Mouse (Mus musculus) G1E (cell line): Measurements from ENCODE around the gene Tmem8. TPM values are rescaled to one million over a fixed set of nuclear protein-coding genes. Genes with fewer than 3 reads are reported as not detected.
"Not testable (repeated sequence)": the region's sequence is repeated elsewhere in the genome, so short reads cannot be mapped to it uniquely, and the experiment has no call there.

Experiments
- ATAC-seq: 2 replicates; pipeline ENCODE4 v1.8.0; 2016; ENCODE audit warnings: mild to moderate bottlenecking; ENCODE audit not compliant: insufficient number of reproducible peaks, poor library complexity, low FRiP score, severe bottlenecking; ENCODE audit errors: extremely low read depth
- DNase-seq: peaks from one replicate; pipeline ENCODE4 v3.0.0; 2012; ENCODE audit warnings: low spot score
- H3K27me3 ChIP-seq: 2 replicates; pipeline ENCODE4 v1.6.1; 2012; ENCODE audit warnings: mild to moderate bottlenecking, low read length, inconsistent platforms; ENCODE audit not compliant: insufficient read depth
- H3K36me3 ChIP-seq: replicated peaks from 2 replicates; pipeline ENCODE3; 2012; ENCODE audit warnings: mild to moderate bottlenecking, inconsistent platforms
- H3K4me1 ChIP-seq: 2 replicates; pipeline ENCODE4 v1.6.1; 2012; ENCODE audit warnings: low read depth, low read length, inconsistent platforms, mixed read lengths; ENCODE audit not compliant: insufficient read depth
- H3K4me3 ChIP-seq: 2 replicates; pipeline ENCODE4 v1.5.1; 2012; ENCODE audit warnings: low read depth, mild to moderate bottlenecking, inconsistent platforms, low read length, moderate library complexity, mixed read lengths
- H3K9me3 ChIP-seq: replicated peaks from 2 replicates; pipeline ENCODE4 v1.6.1; 2012; ENCODE audit warnings: inconsistent platforms
- CTCF ChIP-seq: IDR thresholded peaks from 2 replicates; pipeline ENCODE4 v1.5.1; 2012; ENCODE audit warnings: low read depth, low read length, inconsistent platforms, mixed read lengths
- GATA1 ChIP-seq: IDR thresholded peaks from 2 replicates; pipeline ENCODE4 v1.6.1; 2012; ENCODE audit warnings: borderline replicate concordance, low read length, inconsistent platforms, mixed read lengths
- GATA2 ChIP-seq: IDR thresholded peaks from 2 replicates; pipeline ENCODE4 v1.6.1; 2012; ENCODE audit warnings: low read depth, low read length, inconsistent platforms, borderline replicate concordance
- POLR2AphosphoS5 ChIP-seq: IDR thresholded peaks from 2 replicates; pipeline ENCODE4 v1.6.1; 2012; ENCODE audit warnings: low read depth, low read length, inconsistent platforms; ENCODE audit not compliant: insufficient replicate concordance
- TAL1 ChIP-seq: conservative IDR thresholded peaks from 2 replicates; pipeline ENCODE4 v1.6.1; 2012; ENCODE audit warnings: low read depth, low read length, inconsistent platforms, mixed read lengths
- polyA plus RNA-seq: library from polyadenylated mRNA; stranded (reverse); fragments of >175 nt; gene quantifications from 2 replicates; pipeline ENCODE4 v1.2.3, GENCODE M21; 2012
- total RNA-seq, 2 experiments: library from RNA; stranded (forward) in 1 of 2; stranded (reverse) in 1 of 2; fragments of 200-1000 nt in 1 of 2; fragments of >200 nt in 1 of 2; fragmentation: Nextera tagmentation in 1 of 2; gene quantifications; 2 replicates each; pipeline ENCODE4 v1.2.3; 2014 to 2017

The Tmem8 gene
- total and polyA plus RNA-seq, 3 experiments: 3.0 to 6.4 (median 3.5) TPM

- TF ChIP-seq GATA1 (no peak), CTCF (no peak), GATA2 (no peak), POLR2AphosphoS5 (no peak), TAL1 (no peak)
- DNase-seq (peak; percentile 48), ATAC-seq (no peak)
- peaks cover 34% of the 10 kb centered on the region for H3K4me1 ChIP-seq
- no peaks in the 10 kb centered on the region for H3K9me3 ChIP-seq
- peaks cover 34% of the 10 kb centered on the region for H3K36me3 ChIP-seq
- peak overlapping the region; percentile 82 for H3K4me3 ChIP-seq
- no peaks in the 10 kb centered on the region for H3K27me3 ChIP-seq
Observed at GRCm38 (mm10) chr17:26094531-26095110, 18.5 kb upstream of the Tmem8 start.

GRCm38 (mm10) chr17:26095121-26095740 is 17.9 kb upstream of the Tmem8 start, which contains the start of gene Nme4:
Nme4 (minus strand) TSS chr17:26095602.
- no peaks in the 10 kb centered on the region; the same call in 1 of the 2 replicates for H3K27me3 ChIP-seq
- DNase-seq (peak; percentile 83), ATAC-seq (peak; percentile 62)
- no peaks in the 10 kb centered on the region for H3K9me3 ChIP-seq
- TF ChIP-seq GATA2: no peak
- no peak for TF ChIP-seq GATA1
- no peak for TF ChIP-seq CTCF
- no peak for TF ChIP-seq TAL1
- TF ChIP-seq POLR2AphosphoS5: no peak
- H3K4me3 ChIP-seq: peak within 1 kb of the TSS; percentile 82
- H3K36me3 ChIP-seq: peaks cover 32% of the 10 kb centered on the region
- peaks cover 29% of the 10 kb centered on the region for H3K4me1 ChIP-seq

- Histone ChIP-seq H3K4me1 (peaks cover 25% of the 10 kb centered on the region), H3K27me3 (no peaks in the 10 kb centered on the region; the same call in 1 of the 2 replicates), H3K4me3 (no peak overlapping the region), H3K36me3 (peaks cover 8% of the 10 kb centered on the region), H3K9me3 (no peaks in the 10 kb centered on the region)
- DNase-seq: no peak
- no peak for TF ChIP-seq GATA1
- no peak for TF ChIP-seq POLR2AphosphoS5
- no peak for ATAC-seq
Observed at GRCm38 (mm10) chr17:26098461-26098860, 14.6 kb upstream of the Tmem8 start.

GRCm38 (mm10) chr17:26099316-26099715 is 13.8 kb upstream of the Tmem8 start:
- not testable (repeated sequence) for H3K27me3 ChIP-seq, H3K4me3 ChIP-seq, H3K36me3 ChIP-seq, ATAC-seq, DNase-seq, H3K9me3 ChIP-seq
- H3K4me1 ChIP-seq: peaks cover 17% of the 10 kb centered on the region

- Histone ChIP-seq H3K4me3 (no peak overlapping the region), H3K9me3 (no peaks in the 10 kb centered on the region), H3K36me3 (no peaks in the 10 kb centered on the region), H3K27me3 (peaks cover 2% of the 10 kb centered on the region), H3K4me1 (peaks cover 10% of the 10 kb centered on the region)
- no peak for ATAC-seq
- no peak for DNase-seq
- no peak for TF ChIP-seq POLR2AphosphoS5
- TF ChIP-seq GATA1: no peak
- no peak for TF ChIP-seq CTCF
- no peak for TF ChIP-seq GATA2
- no peak for TF ChIP-seq TAL1
Observed at GRCm38 (mm10) chr17:26100166-26100565, 12.9 kb upstream of the Tmem8 start.

GRCm38 (mm10) chr17:26101478-26101877 is 11.6 kb upstream of the Tmem8 start:
- Histone ChIP-seq H3K9me3 (no peaks in the 10 kb centered on the region), H3K4me1 (peaks cover 10% of the 10 kb centered on the region), H3K4me3 (no peak overlapping the region; the same call in 1 of the 2 replicates), H3K36me3 (no peaks in the 10 kb centered on the region), H3K27me3 (peaks cover 11% of the 10 kb centered on the region)
- ATAC-seq: no peak
- no peak for DNase-seq
- no peak for TF ChIP-seq GATA1
- no peak for TF ChIP-seq TAL1
- no peak for TF ChIP-seq GATA2

GRCm38 (mm10) chr17:26105619-26106018 is 7.5 kb upstream of the Tmem8 start:
- H3K4me1 ChIP-seq: peaks cover 9% of the 10 kb centered on the region
- no peaks in the 10 kb centered on the region for H3K36me3 ChIP-seq
- peaks cover 19% of the 10 kb centered on the region for H3K27me3 ChIP-seq
- no peak for ATAC-seq
- DNase-seq: no peak
- no peak overlapping the region for H3K4me3 ChIP-seq
- TF ChIP-seq TAL1 (no peak), CTCF (no peak), GATA2 (no peak), GATA1 (no peak), POLR2AphosphoS5 (no peak)
- no peaks in the 10 kb centered on the region for H3K9me3 ChIP-seq
